Mouse (Mus musculus) kidney, adult 2 months (tissue): Measurements from ENCODE around the gene Gpc6.

ENCODE experiments used
- CTCF ChIP-seq: fragments of 200-500 bp; conservative IDR thresholded peaks from 2 replicates; pipeline ENCODE4 v1.5.1; 2011; ENCODE audit warnings: low read depth, mild to moderate bottlenecking, control low read depth, low read length, moderate library complexity, mixed read lengths; ENCODE audit not compliant: insufficient read depth, insufficient read length
- POLR2A ChIP-seq: fragments of 200-500 bp; IDR thresholded peaks from one replicate; pipeline ENCODE4 v1.6.1; 2011; ENCODE audit warnings: low read depth, low read length, control low read depth

GRCm38 (mm10) chr14:117421170-117421569 is 496.1 kb downstream of the Gpc6 start:
- TF ChIP-seq POLR2A (no peak), CTCF (no peak)
